Mouse (Mus musculus): Measurements from ENCODE around the gene Maco1. TPM values are rescaled to one million over a fixed set of nuclear protein-coding genes. Genes with fewer than 3 reads are reported as not detected.

Gene Maco1
- polyA plus RNA-seq (2017; shearing (Covaris generic)): 10 to 100 TPM; 18.9 to 26.4 TPM

DNA sequence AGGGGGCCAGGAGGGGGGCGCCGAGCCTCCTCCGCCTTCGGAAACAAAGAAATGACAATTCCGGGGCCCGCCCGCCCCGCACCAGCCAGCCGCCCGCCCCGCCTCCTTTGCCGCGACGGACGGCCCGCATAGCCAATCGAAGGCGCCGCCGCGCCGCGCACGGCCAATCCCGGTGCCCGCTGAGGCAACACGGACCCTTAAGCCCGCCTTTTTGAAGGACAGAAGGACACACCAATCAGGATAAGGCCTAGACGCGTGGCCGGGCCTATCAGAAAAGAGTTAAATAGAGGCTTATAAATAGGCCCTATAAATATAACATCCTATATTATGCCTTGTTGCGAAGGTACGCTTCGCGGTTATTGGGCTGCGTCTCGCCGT lies at the start of gene Maco1:
TSS of gene Maco1 (minus strand) at position 87 of the 378 bp plus-strand sequence.

DNA sequence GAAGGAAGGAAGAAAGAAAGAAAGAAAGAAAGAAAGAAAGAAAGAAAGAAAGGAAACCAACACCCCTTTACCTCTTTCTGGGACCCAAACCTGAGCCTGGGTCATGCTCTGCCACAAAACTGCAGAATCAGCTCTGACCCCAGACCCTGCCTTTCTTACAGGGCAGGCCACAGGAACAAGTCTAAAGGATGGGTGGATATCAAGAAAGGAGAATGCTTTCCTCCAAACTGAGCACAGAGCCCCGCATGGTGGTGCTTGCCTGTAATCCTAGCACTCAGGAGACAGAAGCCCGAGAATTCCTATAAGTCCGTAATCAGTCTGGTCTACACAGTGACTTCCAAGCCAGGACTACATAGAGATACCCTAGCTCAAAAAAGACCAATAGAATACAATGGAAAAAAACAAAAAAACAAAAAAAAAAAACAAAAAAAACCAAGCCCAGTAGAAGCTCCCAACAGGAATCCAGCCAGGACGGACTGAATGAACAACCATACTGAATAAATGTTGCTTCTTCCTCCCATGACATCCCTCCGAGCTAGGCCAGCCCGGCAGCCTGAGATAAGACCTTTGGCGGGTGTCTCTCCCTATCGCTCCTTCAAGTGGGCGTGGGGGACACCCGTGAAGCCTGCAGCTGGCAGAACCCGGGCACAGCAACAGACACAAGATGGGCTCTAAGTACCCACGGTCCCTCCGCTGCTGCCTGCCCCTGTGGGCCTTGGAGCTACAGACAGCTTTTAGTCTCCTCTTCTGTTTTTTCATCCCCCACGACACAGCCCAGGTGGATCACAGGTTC lies 11.0 kb upstream of the Maco1 start, which contains the start of gene Rhd:
TSS of gene Rhd (plus strand) at position 600 of the 793 bp plus-strand sequence.

GRCm38 (mm10) chr4:134767426-134768225 lies 85.5 kb downstream of the Maco1 start, which contains the start of gene Ldlrap1:
Ldlrap1 (minus strand) TSS chr4:134768024.

Other genes with a start within 250 kb of the Maco1 start
- gene Man1c1, start 149.1 kb downstream of the Maco1 start, polyA plus RNA-seq (2017; shearing (Covaris generic)): 1 to 10 TPM; 2.1 to 2.4 TPM
- gene Ldlrap1, start 85.3 kb downstream of the Maco1 start, polyA plus RNA-seq (2017; shearing (Covaris generic)): 10 to 100 TPM; 47.4 to 57.0 TPM
- 1 to 10 TPM; 2.3 TPM for gene Rhd, start 11.2 kb upstream of the Maco1 start, polyA plus RNA-seq (2017; shearing (Covaris generic))
- 100 to 1,000 TPM; 477 to 612 TPM for gene Tmem50a, start 61.7 kb upstream of the Maco1 start, polyA plus RNA-seq (2017; shearing (Covaris generic))
- gene Rsrp1, start 70.2 kb upstream of the Maco1 start, polyA plus RNA-seq (2017; shearing (Covaris generic)): 100 to 1,000 TPM; 720 to 760 TPM
- 100 to 1,000 TPM; 176 to 207 TPM for gene Syf2, start 77.6 kb upstream of the Maco1 start, polyA plus RNA-seq (2017; shearing (Covaris generic))